Mouse (Mus musculus) CH12.LX (cell line): ENCODE results near the gene Muc20. TPM values are rescaled to one million over a fixed set of nuclear protein-coding genes. Genes with fewer than 3 reads are reported as not detected.

Experiments used
- DNase-seq: peaks from one replicate; pipeline ENCODE4 v3.0.0-alpha.2; 2013; ENCODE audit errors: extremely low read depth
- H3K27ac ChIP-seq: 2 replicates; pipeline ENCODE4 v1.5.1; 2012; ENCODE audit warnings: low read depth, mild to moderate bottlenecking, control low read depth, moderate library complexity; ENCODE audit not compliant: insufficient read depth
- H3K27me3 ChIP-seq: replicated peaks from 2 replicates; pipeline ENCODE3; 2012; ENCODE audit warnings: inconsistent platforms
- H3K36me3 ChIP-seq, 2 experiments: replicated peaks in 1 of 2; 2 replicates each; pipeline versions ENCODE3 to v1.6.1; 2012; ENCODE audit warnings: inconsistent platforms in 1 of 2, low read length in 1 of 2, mild to moderate bottlenecking in 1 of 2, mixed read lengths in 1 of 2, moderate library complexity in 1 of 2; ENCODE audit not compliant: control insufficient read depth in 1 of 2, insufficient read depth in 1 of 2
- H3K4me1 ChIP-seq, 2 experiments: 2 replicates each; pipeline ENCODE4 v1.6.1; 2012; ENCODE audit warnings: inconsistent platforms in 1 of 2, moderate library complexity in 1 of 2; ENCODE audit not compliant: insufficient read depth in 2 of 2, control insufficient read depth in 1 of 2
- H3K4me2 ChIP-seq: 2 replicates; pipeline ENCODE4 v1.6.1; 2012; ENCODE audit warnings: low read depth, mild to moderate bottlenecking, control low read depth; ENCODE audit not compliant: poor library complexity, insufficient read depth, severe bottlenecking
- H3K4me3 ChIP-seq, 3 experiments: fragments of 150-350 bp in 1 of 3; sonication (generic) in 1 of 3; replicated peaks in 1 of 3; 2 replicates each; pipeline versions ENCODE3 to v1.5.1; 2011 to 2012; ENCODE audit warnings: low read depth in 2 of 3, low read length in 2 of 3, mild to moderate bottlenecking in 2 of 3, moderate library complexity in 2 of 3, control low read depth in 1 of 3, improper control_type of control experiment in 1 of 3, inconsistent platforms in 1 of 3, mixed read lengths in 1 of 3; ENCODE audit not compliant: poor library complexity in 1 of 3
- H3K79me2 ChIP-seq: replicated peaks from 2 replicates; pipeline ENCODE4 v1.6.1; 2012; ENCODE audit warnings: mild to moderate bottlenecking, moderate library complexity; ENCODE audit not compliant: control insufficient read depth, poor library complexity, insufficient read depth, severe bottlenecking; ENCODE audit errors: extremely low read depth
- H3K9ac ChIP-seq: 2 replicates; pipeline ENCODE4 v1.6.1; 2012; ENCODE audit warnings: low read depth, mild to moderate bottlenecking, control low read depth, moderate library complexity; ENCODE audit not compliant: insufficient read depth
- H3K9me3 ChIP-seq: replicated peaks from 2 replicates; pipeline ENCODE3; 2012; ENCODE audit warnings: low read length, inconsistent platforms, mixed read lengths
- BHLHE40 ChIP-seq: IDR thresholded peaks from 2 replicates; pipeline ENCODE4 v1.6.1; 2011; ENCODE audit warnings: mild to moderate bottlenecking, low read depth, low read length, improper control_type of control experiment
- CTCF ChIP-seq, 2 experiments: IDR thresholded peaks in 1 of 2; conservative IDR thresholded peaks in 1 of 2; 2 replicates each; pipeline ENCODE4 v1.5.1; 2011 to 2012; ENCODE audit warnings: low read depth in 2 of 2, low read length in 2 of 2, improper control_type of control experiment in 1 of 2, inconsistent platforms in 1 of 2, mild to moderate bottlenecking in 1 of 2, moderate library complexity in 1 of 2
- E2F4 ChIP-seq: IDR thresholded peaks from 2 replicates; pipeline ENCODE4 v1.6.1; 2011; ENCODE audit warnings: low read depth, low read length, improper control_type of control experiment; ENCODE audit not compliant: insufficient replicate concordance
- ELF1 ChIP-seq: IDR thresholded peaks from 2 replicates; pipeline ENCODE4 v1.6.1; 2014; ENCODE audit warnings: low read depth, mild to moderate bottlenecking, inconsistent platforms, low read length, improper control_type of control experiment
- EP300 ChIP-seq: IDR thresholded peaks from 2 replicates; pipeline ENCODE4 v1.6.1; 2011; ENCODE audit warnings: low read length, improper control_type of control experiment
- ETS1 ChIP-seq: conservative IDR thresholded peaks from 2 replicates; pipeline ENCODE4 v1.6.1; 2012; ENCODE audit warnings: low read depth, mild to moderate bottlenecking, inconsistent platforms, low read length, improper control_type of control experiment, moderate library complexity
- GABPA ChIP-seq: IDR thresholded peaks from 2 replicates; pipeline ENCODE4 v1.6.1; 2012; ENCODE audit warnings: low read depth, low read length, improper control_type of control experiment, inconsistent platforms; ENCODE audit not compliant: insufficient replicate concordance
- HCFC1 ChIP-seq: IDR thresholded peaks from 2 replicates; pipeline ENCODE4 v1.6.1; 2012; ENCODE audit warnings: low read depth, mild to moderate bottlenecking, inconsistent platforms, low read length, improper control_type of control experiment
- JUN ChIP-seq: IDR thresholded peaks from 2 replicates; pipeline ENCODE4 v1.6.1; 2011; ENCODE audit warnings: low read depth, mild to moderate bottlenecking, low read length, improper control_type of control experiment, moderate library complexity; ENCODE audit not compliant: insufficient read depth
- KAT2A ChIP-seq: IDR thresholded peaks from 2 replicates; pipeline ENCODE4 v1.6.1; 2012; ENCODE audit warnings: low read length, improper control_type of control experiment, inconsistent platforms; ENCODE audit not compliant: insufficient replicate concordance
- MAX ChIP-seq: IDR thresholded peaks from 2 replicates; pipeline ENCODE4 v1.6.1; 2011; ENCODE audit warnings: low read length, improper control_type of control experiment
- MAZ ChIP-seq: IDR thresholded peaks from 2 replicates; pipeline ENCODE4 v1.6.1; 2012; ENCODE audit warnings: low read depth, mild to moderate bottlenecking, inconsistent platforms, low read length, improper control_type of control experiment, moderate library complexity
- MEF2A ChIP-seq: IDR thresholded peaks from 2 replicates; pipeline ENCODE4 v1.6.1; 2014; ENCODE audit warnings: low read depth, mild to moderate bottlenecking, inconsistent platforms, low read length, improper control_type of control experiment, borderline replicate concordance
- MXI1 ChIP-seq: IDR thresholded peaks from 2 replicates; pipeline ENCODE4 v1.6.1; 2011; ENCODE audit warnings: mild to moderate bottlenecking, low read depth, low read length, improper control_type of control experiment
- MYC ChIP-seq: IDR thresholded peaks from 2 replicates; pipeline ENCODE4 v1.6.1; 2011; ENCODE audit warnings: low read depth, mild to moderate bottlenecking, improper control_type of control experiment, low read length
- NELFE ChIP-seq: IDR thresholded peaks from 2 replicates; pipeline ENCODE4 v1.6.1; 2011; ENCODE audit warnings: low read depth, low read length, improper control_type of control experiment
- POLR2AphosphoS2 ChIP-seq: IDR thresholded peaks from 2 replicates; pipeline ENCODE4 v1.6.1; 2011; ENCODE audit warnings: low read depth, low read length, improper control_type of control experiment
- RAD21 ChIP-seq: IDR thresholded peaks from 2 replicates; pipeline ENCODE4 v1.6.1; 2011; ENCODE audit warnings: low read depth, mild to moderate bottlenecking, low read length, improper control_type of control experiment, moderate library complexity
- SMC3 ChIP-seq: IDR thresholded peaks from 2 replicates; pipeline ENCODE4 v1.6.1; 2011; ENCODE audit warnings: low read depth, low read length, improper control_type of control experiment
- TBP ChIP-seq: conservative IDR thresholded peaks from 2 replicates; pipeline ENCODE4 v1.6.1; 2011; ENCODE audit warnings: low read depth, low read length, improper control_type of control experiment
- ZC3H11A ChIP-seq: IDR thresholded peaks from 2 replicates; pipeline ENCODE4 v1.6.1; 2012; ENCODE audit warnings: low read depth, mild to moderate bottlenecking, inconsistent platforms, low read length, improper control_type of control experiment
- ZKSCAN1 ChIP-seq: IDR thresholded peaks from 2 replicates; pipeline ENCODE4 v1.6.1; 2012; ENCODE audit warnings: low read depth, inconsistent platforms, low read length, improper control_type of control experiment, borderline replicate concordance
- ZMIZ1 ChIP-seq: IDR thresholded peaks from 2 replicates; pipeline ENCODE4 v1.6.1; 2012; ENCODE audit warnings: low read depth, mild to moderate bottlenecking, inconsistent platforms, low read length, improper control_type of control experiment
- ZNF384 ChIP-seq: IDR thresholded peaks from 2 replicates; pipeline ENCODE4 v1.6.1; 2012; ENCODE audit warnings: low read depth, low read length, improper control_type of control experiment, inconsistent platforms
- dilution Hi-C: fragments of 300-500 bp; cut with MboI; formaldehyde crosslinking; loops from 2 replicates; pipeline ENCODE4 v1.14.3; 2020; ENCODE audit warnings: low sequenced_read_pairs; ENCODE audit not compliant: extremely low pct_unique_long_range_greater_than_20kb, extremely low pct_ligation_motif_present
- in situ Hi-C: fragments of 300-500 bp; cut with MboI; formaldehyde crosslinking; loops from 3 replicates; pipeline ENCODE4 v1.14.3; 2019; ENCODE audit warnings: low sequenced_read_pairs, low pct_ligation_motif_present, low pct_unique_long_range_greater_than_20kb, mixed read lengths
- polyA plus RNA-seq: library from polyadenylated mRNA; unstranded; fragments of >175 nt; gene quantifications from 2 replicates; pipeline ENCODE4 v1.2.1, GENCODE M21; 2012; ENCODE audit warnings: low read depth; ENCODE audit not compliant: insufficient read length
- total RNA-seq, 2 experiments: library from RNA; depleted of rRNA; stranded (reverse); fragments of 300-350 nt in 1 of 2; fragments of >200 nt in 1 of 2; gene quantifications; 2 replicates each; pipeline ENCODE4 v1.2.3; 2012 to 2014

Muc20 gene
- total and polyA plus RNA-seq, 3 experiments, result 0.36 to 1.4 (median 0.42) TPM

- no peak for DNase-seq
- TF ChIP-seq ZMIZ1 (no peak), MXI1 (no peak), GABPA (no peak), ZC3H11A (no peak), POLR2AphosphoS2 (no peak), RAD21 (no peak), ZNF384 (no peak), TBP (no peak), NELFE (no peak), KAT2A (no peak), EP300 (no peak), CTCF (conservative IDR thresholded peaks at IDR 0.05 in 1 of 2, IDR thresholded peaks at IDR 0.05 in 1 of 2; ENCODE audit: low read depth in 2 of 2, low read length in 2 of 2) (no peak), ETS1 (no peak)
- Histone ChIP-seq H3K4me2 (no peak overlapping the region), H3K27me3 (no peaks in the 10 kb centered on the region), H3K79me2 (no peaks in the 10 kb centered on the region), H3K36me3 (peaks cover 31 to 65% of the 10 kb centered on the region in 2 experiments), H3K9ac (no peak overlapping the region), H3K27ac (no peak overlapping the region), H3K4me3 (no peak overlapping the region), H3K9me3 (no peaks in the 10 kb centered on the region), H3K4me1 (peaks cover 16 to 26% of the 10 kb centered on the region in 2 experiments)
- dilution Hi-C loops, result no loop called here
- in situ Hi-C loops, result no loop called here
Observed at GRCm38 (mm10) chr16:32822450-32822827, 25.2 kb upstream of the Muc20 start.

GRCm38 (mm10) chr16:32821772-32822449 is 24.7 kb upstream of the Muc20 start:
- in situ Hi-C loops (no loop called here), dilution Hi-C loops (no loop called here)
- Histone ChIP-seq H3K27me3 (no peaks in the 10 kb centered on the region), H3K9ac (no peak overlapping the region), H3K27ac (no peak overlapping the region), H3K36me3 (peaks cover 28 to 60% of the 10 kb centered on the region in 2 experiments), H3K4me3 (no peak overlapping the region), H3K79me2 (no peaks in the 10 kb centered on the region), H3K9me3 (no peaks in the 10 kb centered on the region), H3K4me1 (peaks cover 16 to 26% of the 10 kb centered on the region in 2 experiments), H3K4me2 (no peak overlapping the region)
- DNase-seq, result no peak
- TF ChIP-seq ZC3H11A (no peak), MEF2A (no peak), CTCF (conservative IDR thresholded peaks at IDR 0.05 in 1 of 2, IDR thresholded peaks at IDR 0.05 in 1 of 2; ENCODE audit: low read depth in 2 of 2, low read length in 2 of 2) (no peak), MYC (no peak), ZKSCAN1 (no peak), MAZ (no peak), ZNF384 (no peak), MAX (no peak), MXI1 (no peak), E2F4 (no peak), ZMIZ1 (no peak), POLR2AphosphoS2 (no peak), HCFC1 (no peak), ELF1 (no peak), SMC3 (no peak), GABPA (no peak), JUN (no peak), BHLHE40 (no peak)
